Mouse (Mus musculus) midbrain, embryonic 11.5 days (tissue): ENCODE data around the gene Mgat3. TPM values are rescaled to one million over a fixed set of nuclear protein-coding genes. Genes with fewer than 3 reads are reported as not detected.

Experiments used
- ATAC-seq: fragments of 200-750 bp; cut with Nextera tagmentation; 2 replicates; pipeline ENCODE4 v1.8.0; 2017; ENCODE audit warnings: moderate TSS enrichment, moderate library complexity; ENCODE audit not compliant: low FRiP score
- DNase-seq: peaks from one replicate; pipeline ENCODE4 v3.0.0; 2015; ENCODE audit warnings: low spot score; ENCODE audit errors: missing footprints
- H3K27ac ChIP-seq: fragments of 300-500 bp; sonication (generic); 2 replicates; pipeline ENCODE4 v1.5.1; 2014; ENCODE audit warnings: low read depth, low read length
- H3K27me3 ChIP-seq: fragments of 300-500 bp; sonication (generic); 2 replicates; pipeline ENCODE4 v1.6.1; 2014; ENCODE audit warnings: mild to moderate bottlenecking, low read length, moderate library complexity, mixed read lengths; ENCODE audit not compliant: control insufficient read depth, insufficient read depth
- H3K36me3 ChIP-seq: fragments of 300-500 bp; sonication (generic); 2 replicates; pipeline ENCODE4 v1.6.1; 2014; ENCODE audit warnings: mild to moderate bottlenecking, low read length, moderate library complexity, mixed read lengths; ENCODE audit not compliant: control insufficient read depth, insufficient read depth
- H3K4me1 ChIP-seq: fragments of 300-500 bp; sonication (generic); 2 replicates; pipeline ENCODE4 v1.6.1; 2014; ENCODE audit warnings: low read length; ENCODE audit not compliant: control insufficient read depth, insufficient read depth
- H3K4me2 ChIP-seq: fragments of 300-500 bp; sonication (generic); 2 replicates; pipeline ENCODE4 v1.6.1; 2014; ENCODE audit warnings: mild to moderate bottlenecking, moderate library complexity
- H3K4me3 ChIP-seq: fragments of 300-500 bp; sonication (generic); 2 replicates; pipeline ENCODE4 v1.5.1; 2014; ENCODE audit warnings: low read depth, low read length
- H3K9ac ChIP-seq: fragments of 300-500 bp; sonication (generic); 2 replicates; pipeline ENCODE4 v1.6.1; 2014; ENCODE audit warnings: low read length
- H3K9me3 ChIP-seq: fragments of 300-500 bp; sonication (generic); 2 replicates; pipeline ENCODE4 v1.6.1; 2016; ENCODE audit warnings: low read length; ENCODE audit not compliant: control insufficient read depth
- WGBS: fragments of 180-500 bp; shearing (Covaris S2); extraction: QIAGEN DNeasy Blood & Tissue Kit; methylation state at CpG from one replicate; pipeline ENCODE4 v1.1.7; 2014; 5-methylcytosine and 5-hydroxymethylcytosine counted together
- polyA plus RNA-seq: library from polyadenylated mRNA; unstranded; fragments of >200 nt; fragmentation: Nextera tagmentation; extraction: Ambion mirVana; gene quantifications from 2 replicates; pipeline ENCODE4 v1.2.1, GENCODE M21; 2014

Gene Mgat3
- polyA plus RNA-seq, 1 experiment from 2014 or later, result 10.7 TPM

- no peak overlapping the region for H3K4me3 ChIP-seq
- 0 out of 2 replicates have a peak, but pooled peaks cover 2% of the 10 kb centered on the region for H3K36me3 ChIP-seq
- no peak overlapping the region for H3K27ac ChIP-seq
- H3K4me1 ChIP-seq, result no peaks in the 10 kb centered on the region; the same call in 1 of the 2 replicates
- H3K9me3 ChIP-seq, result no peaks in the 10 kb centered on the region
- no peak overlapping the region for H3K9ac ChIP-seq
- DNase-seq (peak; percentile 61), ATAC-seq (no peak)
- H3K4me2 ChIP-seq, result no peak overlapping the region
- WGBS, result 94% methylated on average over 5 of the region's 5 CpGs
- no peaks in the 10 kb centered on the region for H3K27me3 ChIP-seq
Observed at GRCm38 (mm10) chr15:80145397-80145796, 28.1 kb upstream of the Mgat3 start.

- no peak overlapping the region for H3K4me3 ChIP-seq
- no peak for ATAC-seq
- H3K36me3 ChIP-seq, result 0 out of 2 replicates have a peak, but pooled peaks cover 4% of the 10 kb centered on the region
- H3K27ac ChIP-seq, result no peak overlapping the region
- H3K27me3 ChIP-seq, result no peaks in the 10 kb centered on the region
- DNase-seq, result peak; percentile 77
- no peaks in the 10 kb centered on the region for H3K9me3 ChIP-seq
- H3K4me1 ChIP-seq, result no peaks in the 10 kb centered on the region; the same call in 1 of the 2 replicates
- no peak overlapping the region for H3K4me2 ChIP-seq
- 78% methylated on average over 6 of the region's 6 CpGs for WGBS
- no peak overlapping the region for H3K9ac ChIP-seq
Observed at GRCm38 (mm10) chr15:80146153-80146552, 27.4 kb upstream of the Mgat3 start.

GRCm38 (mm10) chr15:80147090-80147489 lies 26.4 kb upstream of the Mgat3 start:
- H3K36me3 ChIP-seq, result peaks cover 6% of the 10 kb centered on the region; the same call in 1 of the 2 replicates
- peak; percentile 54 for DNase-seq
- no peaks in the 10 kb centered on the region for H3K9me3 ChIP-seq
- 83% methylated on average over 13 of the region's 14 CpGs for WGBS
- ATAC-seq, result no peak
- H3K4me2 ChIP-seq, result no peak overlapping the region
- no peak overlapping the region for H3K4me3 ChIP-seq
- H3K4me1 ChIP-seq, result no peaks in the 10 kb centered on the region; the same call in 1 of the 2 replicates
- H3K27ac ChIP-seq, result no peak overlapping the region
- H3K9ac ChIP-seq, result no peak overlapping the region
- no peaks in the 10 kb centered on the region for H3K27me3 ChIP-seq

GRCm38 (mm10) chr15:80147511-80147910 lies 26.0 kb upstream of the Mgat3 start:
- Histone ChIP-seq H3K9ac (no peak overlapping the region), H3K4me1 (no peaks in the 10 kb centered on the region; the same call in 1 of the 2 replicates), H3K27me3 (no peaks in the 10 kb centered on the region), H3K9me3 (no peaks in the 10 kb centered on the region), H3K36me3 (peaks cover 6% of the 10 kb centered on the region; the same call in 1 of the 2 replicates), H3K4me3 (no peak overlapping the region), H3K27ac (no peak overlapping the region), H3K4me2 (no peak overlapping the region)
- 69% methylated on average over 5 of the region's 5 CpGs for WGBS
- peak; percentile 76 for DNase-seq
- ATAC-seq, result no peak

- no peak overlapping the region for H3K4me2 ChIP-seq
- H3K9me3 ChIP-seq, result no peaks in the 10 kb centered on the region
- no peak overlapping the region for H3K4me3 ChIP-seq
- peaks cover 11% of the 10 kb centered on the region; the same call in 1 of the 2 replicates for H3K36me3 ChIP-seq
- ATAC-seq (no peak), DNase-seq (peak; percentile 64)
- no peaks in the 10 kb centered on the region; the same call in 1 of the 2 replicates for H3K4me1 ChIP-seq
- no peaks in the 10 kb centered on the region for H3K27me3 ChIP-seq
- H3K9ac ChIP-seq, result no peak overlapping the region
- no peak overlapping the region for H3K27ac ChIP-seq
- 85% methylated on average over 8 of the region's 8 CpGs for WGBS
Observed at GRCm38 (mm10) chr15:80148565-80148964, 25.0 kb upstream of the Mgat3 start.

- WGBS, result 93% methylated on average over 7 of the region's 7 CpGs
- Histone ChIP-seq H3K27ac (no peak overlapping the region), H3K4me3 (no peak overlapping the region), H3K36me3 (peaks cover 13% of the 10 kb centered on the region; the same call in 1 of the 2 replicates), H3K4me1 (no peaks in the 10 kb centered on the region; the same call in 1 of the 2 replicates), H3K4me2 (no peak overlapping the region), H3K9me3 (no peaks in the 10 kb centered on the region), H3K27me3 (no peaks in the 10 kb centered on the region), H3K9ac (no peak overlapping the region)
- no peak for DNase-seq
- ATAC-seq, result no peak
Observed at GRCm38 (mm10) chr15:80149517-80149916, 24.0 kb upstream of the Mgat3 start.

- H3K36me3 ChIP-seq, result peaks cover 14% of the 10 kb centered on the region
- H3K27me3 ChIP-seq, result no peaks in the 10 kb centered on the region
- H3K9ac ChIP-seq, result no peak overlapping the region
- H3K4me3 ChIP-seq, result no peak overlapping the region
- no peaks in the 10 kb centered on the region for H3K9me3 ChIP-seq
- H3K4me2 ChIP-seq, result no peak overlapping the region
- 93% methylated on average over 10 of the region's 10 CpGs for WGBS
- no peak for DNase-seq
- ATAC-seq, result no peak
- no peaks in the 10 kb centered on the region for H3K4me1 ChIP-seq
- H3K27ac ChIP-seq, result no peak overlapping the region
Observed at GRCm38 (mm10) chr15:80152663-80153062, 20.9 kb upstream of the Mgat3 start.

GRCm38 (mm10) chr15:80153757-80154156 lies 19.8 kb upstream of the Mgat3 start:
- Histone ChIP-seq H3K4me3 (no peak overlapping the region), H3K9ac (no peak overlapping the region), H3K4me1 (no peaks in the 10 kb centered on the region), H3K9me3 (no peaks in the 10 kb centered on the region), H3K27ac (no peak overlapping the region), H3K4me2 (no peak overlapping the region), H3K27me3 (no peaks in the 10 kb centered on the region), H3K36me3 (peaks cover 21% of the 10 kb centered on the region)
- DNase-seq (peak; percentile 62), ATAC-seq (no peak)
- 80% methylated on average over 11 of the region's 11 CpGs for WGBS

GRCm38 (mm10) chr15:80155707-80156106 lies 17.8 kb upstream of the Mgat3 start:
- Histone ChIP-seq H3K9ac (no peak overlapping the region), H3K27me3 (no peaks in the 10 kb centered on the region), H3K4me1 (no peaks in the 10 kb centered on the region), H3K9me3 (no peaks in the 10 kb centered on the region), H3K4me2 (no peak overlapping the region), H3K36me3 (peaks cover 21% of the 10 kb centered on the region), H3K4me3 (no peak overlapping the region), H3K27ac (no peak overlapping the region)
- DNase-seq (peak; percentile 60), ATAC-seq (no peak)
- WGBS, result 95% methylated on average over 8 of the region's 8 CpGs
